Mouse (Mus musculus): ENCODE data around the gene Lrg1.

- TF ChIP-seq SIN3A (IDR thresholded peaks at IDR 0.05; ENCODE audit: low read length) (no peak), UBTF (IDR thresholded peaks at IDR 0.05; ENCODE audit: low read depth, low read length) (no peak), KAT2A (IDR thresholded peaks at IDR 0.05; ENCODE audit: insufficient replicate concordance, low read length) (no peak), MEF2A (IDR thresholded peaks at IDR 0.05; ENCODE audit: borderline replicate concordance, low read depth, low read length) (no peak), CTCF (conservative IDR thresholded peaks at IDR 0.05 in 1 of 2, IDR thresholded peaks at IDR 0.05 in 1 of 2; ENCODE audit: low read depth in 2 of 2, low read length in 2 of 2) (no peak), POLR2A (IDR thresholded peaks at IDR 0.05; ENCODE audit: low read depth, low read length) (no peak), EP300 (IDR thresholded peaks at IDR 0.05; ENCODE audit: low read length) (no peak), USF1 (IDR thresholded peaks at IDR 0.05; ENCODE audit: low read depth, low read length) (no peak), TBP (conservative IDR thresholded peaks at IDR 0.05; ENCODE audit: low read depth, low read length) (no peak), MAFK (IDR thresholded peaks at IDR 0.05; ENCODE audit: insufficient replicate concordance, low read length) (no peak), MAX (IDR thresholded peaks at IDR 0.05; ENCODE audit: low read length) (no peak), ZC3H11A (IDR thresholded peaks at IDR 0.05; ENCODE audit: low read depth, low read length) (no peak), ETS1 (conservative IDR thresholded peaks at IDR 0.05; ENCODE audit: low read depth, low read length) (no peak)
Observed at GRCm38 (mm10) chr17:56096883-56097282, 24.9 kb downstream of the Lrg1 start.

Data from CH12.LX (cell line).